Mouse (Mus musculus) hindbrain, embryonic 16.5 days (tissue): ENCODE measurements around the gene Lrrc46. TPM values are rescaled to one million over a fixed set of nuclear protein-coding genes. Genes with fewer than 3 reads are reported as not detected.

Experiments used
- ATAC-seq: fragments of 200-750 bp; cut with Nextera tagmentation; 2 replicates; pipeline ENCODE4 v1.8.0; 2017; ENCODE audit warnings: moderate TSS enrichment, moderate library complexity
- H3K27ac ChIP-seq: fragments of 300-500 bp; sonication (generic); 2 replicates; pipeline ENCODE4 v1.5.1; 2014; ENCODE audit warnings: low read depth, mild to moderate bottlenecking, control low read depth, low read length, moderate library complexity
- H3K27me3 ChIP-seq: fragments of 300-500 bp; sonication (generic); replicated peaks from 2 replicates; pipeline ENCODE4 v1.6.1; 2014; ENCODE audit warnings: low read length; ENCODE audit not compliant: control insufficient read depth, insufficient read depth
- H3K36me3 ChIP-seq: fragments of 300-500 bp; sonication (generic); 2 replicates; pipeline ENCODE4 v1.6.1; 2014; ENCODE audit warnings: mild to moderate bottlenecking, low read length, moderate library complexity, mixed read lengths; ENCODE audit not compliant: control insufficient read depth, insufficient read depth
- H3K4me1 ChIP-seq: fragments of 300-500 bp; sonication (generic); 2 replicates; pipeline ENCODE4 v1.6.1; 2014; ENCODE audit warnings: low read depth, low read length; ENCODE audit not compliant: control insufficient read depth, insufficient read depth
- H3K4me2 ChIP-seq: fragments of 300-500 bp; sonication (generic); 2 replicates; pipeline ENCODE4 v1.6.1; 2014; ENCODE audit warnings: mild to moderate bottlenecking, low read length, control low read depth, moderate library complexity
- H3K4me3 ChIP-seq: fragments of 300-500 bp; sonication (generic); 2 replicates; pipeline ENCODE4 v1.5.1; 2014; ENCODE audit warnings: mild to moderate bottlenecking, low read length, control low read depth, moderate library complexity
- H3K9ac ChIP-seq: fragments of 300-500 bp; sonication (generic); 2 replicates; pipeline ENCODE4 v1.6.1; 2014; ENCODE audit warnings: low read depth, mild to moderate bottlenecking, control low read depth, low read length, moderate library complexity
- H3K9me3 ChIP-seq: fragments of 300-500 bp; sonication (generic); 2 replicates; pipeline ENCODE4 v1.6.1; 2014; ENCODE audit warnings: mild to moderate bottlenecking, low read length, moderate library complexity; ENCODE audit not compliant: control insufficient read depth
- WGBS: fragments of 180-500 bp; shearing (Covaris S2); extraction: QIAGEN DNeasy Blood & Tissue Kit; methylation state at CpG from one replicate; pipeline ENCODE4 v1.1.7; 2014; 5-methylcytosine and 5-hydroxymethylcytosine counted together
- polyA plus RNA-seq: library from polyadenylated mRNA; unstranded; fragments of >200 nt; fragmentation: Nextera tagmentation; extraction: Ambion mirVana; gene quantifications from 2 replicates; pipeline ENCODE4 v1.2.1, GENCODE M21; 2015

Gene Lrrc46
- polyA plus RNA-seq, 1 experiment from 2014 or later, result 3.4 TPM

DNA sequence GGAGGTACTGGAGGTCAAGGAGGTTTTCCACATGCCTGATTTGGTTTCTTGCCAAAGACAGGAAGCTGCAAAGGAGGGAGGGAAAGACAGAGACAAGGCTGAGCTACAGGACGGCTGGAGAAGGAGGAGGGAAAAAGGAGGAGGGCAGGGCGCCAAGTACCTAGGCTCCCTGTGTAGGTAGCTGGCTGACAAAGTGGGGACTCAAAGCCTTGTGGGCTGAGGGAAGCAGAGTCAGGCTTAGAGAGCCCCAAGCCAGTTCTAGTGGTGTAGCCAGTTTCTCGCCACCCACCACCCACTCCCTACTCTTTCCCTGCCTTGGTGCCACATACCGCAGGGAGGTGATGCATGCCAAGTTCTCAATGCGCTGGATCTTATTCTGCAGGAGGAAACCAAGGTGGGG lies 5.1 kb downstream of the Lrrc46 start:
- no peaks in the 10 kb centered on the region for H3K9me3 ChIP-seq
- 80% methylated on average over 5 of the region's 5 CpGs for WGBS
- no peak overlapping the region for H3K4me3 ChIP-seq
- H3K27ac ChIP-seq, result no peak overlapping the region
- no peaks in the 10 kb centered on the region for H3K27me3 ChIP-seq
- H3K4me2 ChIP-seq, result no peak overlapping the region
- ATAC-seq, result no peak
- no peaks in the 10 kb centered on the region for H3K36me3 ChIP-seq
- no peak overlapping the region; the same call in 1 of the 2 replicates for H3K9ac ChIP-seq
- H3K4me1 ChIP-seq, result peaks cover 2% of the 10 kb centered on the region; the same call in 1 of the 2 replicates

DNA sequence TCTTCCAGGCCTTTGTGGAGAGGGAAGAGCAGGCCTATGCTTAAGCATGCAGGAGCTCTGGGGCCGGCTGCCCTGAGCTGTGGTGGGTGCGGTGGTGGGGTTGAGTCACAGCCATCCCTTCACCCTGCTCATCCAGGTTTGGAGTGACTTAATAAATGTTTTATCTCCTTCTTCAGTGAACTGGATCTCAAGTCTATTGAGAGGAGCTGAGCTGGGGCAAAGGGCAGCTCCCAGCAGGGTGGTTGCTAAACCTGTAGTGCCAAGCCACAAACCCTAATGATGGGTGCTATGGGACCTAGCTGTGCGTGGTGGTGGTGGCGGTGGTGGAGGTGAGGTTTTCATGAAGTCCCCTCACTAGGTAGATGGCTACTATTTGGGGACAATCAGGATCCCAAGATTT lies 7.4 kb downstream of the Lrrc46 start:
- Histone ChIP-seq H3K36me3 (no peaks in the 10 kb centered on the region), H3K9ac (no peak overlapping the region), H3K4me1 (peaks cover 4% of the 10 kb centered on the region; the same call in 1 of the 2 replicates), H3K27me3 (no peaks in the 10 kb centered on the region), H3K27ac (no peak overlapping the region), H3K4me3 (no peak overlapping the region), H3K4me2 (no peak overlapping the region), H3K9me3 (no peaks in the 10 kb centered on the region)
- 86% methylated on average over 4 of the region's 4 CpGs for WGBS
- no peak for ATAC-seq

DNA sequence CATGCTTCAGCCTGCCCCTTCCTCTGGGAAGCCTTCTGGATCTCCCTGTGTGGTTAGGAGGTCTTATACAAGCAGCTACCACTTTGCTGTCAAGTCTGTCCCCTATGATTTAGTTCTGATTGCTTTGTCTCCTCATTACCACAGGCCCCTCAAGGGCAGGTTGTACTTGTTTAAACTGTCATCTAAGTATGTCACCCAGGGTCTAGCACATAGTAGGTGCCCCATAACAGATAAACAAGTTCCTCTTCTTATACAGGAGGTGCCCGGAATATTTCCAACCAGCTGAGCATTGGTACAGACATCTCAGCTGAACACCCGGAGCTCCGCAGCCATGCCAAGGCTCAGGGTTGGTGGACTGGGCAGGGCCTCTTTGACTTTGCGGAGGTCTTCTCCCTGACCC lies 8.7 kb downstream of the Lrrc46 start:
- H3K9ac ChIP-seq, result no peak overlapping the region
- no peak overlapping the region for H3K4me3 ChIP-seq
- WGBS, result 92% methylated on average over 4 of the region's 4 CpGs
- no peaks in the 10 kb centered on the region for H3K27me3 ChIP-seq
- H3K27ac ChIP-seq, result no peak overlapping the region
- ATAC-seq, result no peak
- H3K4me1 ChIP-seq, result peaks cover 4% of the 10 kb centered on the region; the same call in 1 of the 2 replicates
- no peaks in the 10 kb centered on the region for H3K9me3 ChIP-seq
- H3K36me3 ChIP-seq, result no peaks in the 10 kb centered on the region
- no peak overlapping the region for H3K4me2 ChIP-seq

DNA sequence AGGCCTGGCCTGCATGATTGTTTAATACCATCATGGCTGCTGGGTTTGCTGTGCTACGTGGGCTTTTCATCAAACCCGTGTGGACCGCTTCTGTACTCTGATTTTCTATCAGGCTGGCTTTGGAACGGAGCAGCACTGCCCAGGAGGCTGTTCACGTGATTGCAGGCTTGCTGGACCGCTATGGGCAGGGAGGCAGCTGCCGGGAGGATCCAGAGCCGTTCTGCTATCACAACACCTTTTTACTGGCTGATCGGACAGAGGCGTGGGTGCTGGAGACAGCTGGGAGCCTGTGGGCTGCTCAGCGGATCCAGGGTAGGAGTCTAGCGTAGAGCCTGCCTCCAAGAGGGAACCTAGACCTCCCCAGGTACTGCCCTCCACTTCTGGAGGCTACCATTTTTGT lies 9.2 kb downstream of the Lrrc46 start:
- ATAC-seq, result no peak
- Histone ChIP-seq H3K4me2 (no peak overlapping the region), H3K9me3 (no peaks in the 10 kb centered on the region), H3K4me3 (no peak overlapping the region), H3K9ac (no peak overlapping the region), H3K36me3 (no peaks in the 10 kb centered on the region), H3K4me1 (peaks cover 4% of the 10 kb centered on the region; the same call in 1 of the 2 replicates), H3K27me3 (no peaks in the 10 kb centered on the region), H3K27ac (no peak overlapping the region)
- 81% methylated on average over 12 of the region's 12 CpGs for WGBS

DNA sequence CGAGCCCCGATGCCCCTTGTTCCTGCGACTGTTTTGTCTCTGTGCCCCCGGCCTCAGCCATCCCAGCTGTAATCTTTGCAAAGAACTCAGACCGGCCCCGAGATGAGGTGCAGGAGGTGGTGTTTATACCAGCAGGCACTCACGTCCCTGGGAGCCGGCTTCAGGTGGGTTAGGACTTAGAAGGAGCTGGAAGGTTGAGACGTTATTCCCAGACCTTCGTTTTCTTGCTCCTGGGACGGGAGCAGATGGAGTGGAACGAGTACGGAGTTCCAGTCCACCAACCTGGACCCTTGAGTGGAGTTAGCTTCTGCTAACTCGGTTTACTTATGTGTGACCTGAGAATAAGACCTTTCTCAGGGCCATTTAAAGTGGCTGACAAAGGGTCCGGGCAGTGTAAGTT lies 10.8 kb downstream of the Lrrc46 start:
- Histone ChIP-seq H3K9ac (peak overlapping the region; percentile 80), H3K27ac (no peak overlapping the region; the same call in 1 of the 2 replicates), H3K4me2 (peak overlapping the region; percentile 68), H3K27me3 (peaks cover under 1% of the 10 kb centered on the region; the same call in 1 of the 2 replicates), H3K36me3 (no peaks in the 10 kb centered on the region), H3K4me1 (peaks cover 9% of the 10 kb centered on the region; the same call in 1 of the 2 replicates), H3K4me3 (peak overlapping the region; percentile 60), H3K9me3 (no peaks in the 10 kb centered on the region)
- 22% methylated on average over 15 of the region's 15 CpGs for WGBS
- 0 out of 2 replicates have a peak, but pooled peaks have one; percentile 6 for ATAC-seq

DNA sequence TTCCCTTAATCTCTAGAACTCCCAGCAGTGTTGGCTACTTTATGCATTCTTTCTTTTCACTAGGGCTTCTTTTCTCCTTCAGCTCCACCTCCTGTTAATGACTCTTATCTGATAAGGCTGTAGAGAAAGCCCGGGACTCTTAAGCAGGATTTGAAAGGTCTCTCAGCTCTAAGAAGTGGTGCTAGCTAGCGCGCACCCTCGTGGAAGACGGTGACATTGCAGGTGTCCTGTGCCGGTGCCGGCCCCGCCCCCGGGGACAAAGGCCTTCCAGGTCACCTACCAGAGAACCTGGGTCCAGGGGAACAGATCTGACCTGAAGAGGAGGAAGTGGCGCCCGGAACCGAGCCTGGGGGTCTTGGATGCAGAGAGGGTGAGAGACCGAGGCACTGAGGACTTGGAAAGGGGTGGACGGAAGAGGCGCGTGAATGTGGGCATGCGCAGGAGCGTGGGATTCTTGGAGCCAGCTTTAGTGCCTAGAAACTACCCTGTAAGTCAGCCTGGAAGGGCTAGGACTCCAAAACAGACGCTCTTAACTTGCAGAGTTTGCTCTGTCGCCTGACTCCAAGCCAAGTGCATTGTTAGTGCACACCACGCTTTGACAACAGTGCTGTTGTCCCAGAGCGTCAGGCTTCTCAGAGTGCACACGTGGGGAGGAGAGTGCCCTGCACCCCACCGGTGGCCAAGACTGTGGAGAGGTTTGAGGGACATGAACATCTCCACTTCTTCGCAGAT lies 11.4 kb downstream of the Lrrc46 start, which contains the start of gene Scrn2:
TSS of gene Scrn2 (plus strand) at position 253 of the 732 bp plus-strand sequence.
- Histone ChIP-seq H3K4me3 (peak within 1 kb of the TSS; percentile 60), H3K4me1 (peaks cover 11% of the 10 kb centered on the region; the same call in 1 of the 2 replicates), H3K9ac (peak within 1 kb of the TSS; percentile 80), H3K4me2 (peak within 1 kb of the TSS; percentile 68), H3K27me3 (peaks cover 7% of the 10 kb centered on the region), H3K36me3 (no peaks in the 10 kb centered on the region), H3K9me3 (no peaks in the 10 kb centered on the region), H3K27ac (peak within 1 kb of the TSS; percentile 78)
- ATAC-seq, result peak; percentile 89
- 1% methylated on average over 25 of the region's 25 CpGs for WGBS

DNA sequence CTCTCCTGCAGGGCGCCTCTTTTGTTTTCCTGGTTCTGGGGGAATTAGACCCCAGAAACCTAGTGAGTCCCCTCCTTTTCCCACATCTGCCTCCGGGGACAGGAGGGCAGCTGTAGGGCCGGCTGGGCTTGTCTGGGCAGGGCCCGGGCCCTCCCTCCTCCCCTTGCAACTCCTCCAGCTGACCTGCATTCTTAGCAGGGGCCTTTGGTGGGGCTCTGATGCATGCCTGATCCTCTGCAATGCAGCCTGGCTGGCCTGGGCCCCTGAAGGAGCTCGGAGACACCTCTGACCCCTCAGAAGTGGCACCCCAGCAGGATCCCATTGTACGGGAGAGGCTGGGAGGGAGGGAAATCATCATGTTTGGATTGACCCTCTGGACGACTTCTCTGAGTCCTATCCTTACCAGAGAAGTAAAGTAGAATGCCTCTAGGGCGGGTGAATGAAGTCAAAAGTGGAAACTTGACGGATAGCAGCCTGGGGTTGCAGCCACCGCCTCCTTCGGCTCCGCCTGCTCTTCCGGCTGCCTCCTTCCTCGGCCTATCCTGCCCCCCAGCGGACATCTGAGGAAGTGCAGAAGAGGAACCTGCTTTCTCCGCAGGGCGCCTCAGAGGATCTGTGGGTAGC lies 15.4 kb downstream of the Lrrc46 start:
- Histone ChIP-seq H3K9me3 (no peaks in the 10 kb centered on the region), H3K27me3 (peaks cover 44% of the 10 kb centered on the region), H3K4me2 (peak overlapping the region; percentile 59), H3K4me3 (peak overlapping the region; percentile 32), H3K27ac (no peak overlapping the region), H3K4me1 (peaks cover 23% of the 10 kb centered on the region; the same call in 1 of the 2 replicates), H3K9ac (peak overlapping the region; percentile 60), H3K36me3 (no peaks in the 10 kb centered on the region)
- ATAC-seq, result peak; percentile 32; the same call in 1 of the 2 replicates
- WGBS, result 3% methylated on average over 17 of the region's 17 CpGs

DNA sequence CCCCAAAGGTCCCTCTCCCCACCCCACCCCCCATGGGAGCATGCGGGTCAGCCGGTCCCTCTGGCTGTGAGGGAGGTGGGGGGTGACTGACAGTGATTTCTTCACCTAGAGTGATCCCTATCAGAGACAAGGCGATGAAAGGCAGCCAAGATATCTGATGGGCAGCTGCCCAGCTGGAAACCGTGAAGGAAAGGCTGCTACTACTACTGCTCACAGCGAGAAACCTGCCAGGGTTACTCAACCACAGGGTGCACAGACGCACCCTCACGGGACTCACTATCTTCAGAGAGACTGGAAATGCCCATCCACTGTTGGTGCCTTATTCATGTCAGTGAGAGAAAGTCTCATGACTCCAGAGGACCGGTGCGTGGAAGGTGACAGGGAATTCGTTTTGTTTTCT lies 16.2 kb downstream of the Lrrc46 start:
- H3K9ac ChIP-seq, result no peak overlapping the region
- H3K36me3 ChIP-seq, result no peaks in the 10 kb centered on the region
- H3K4me1 ChIP-seq, result peaks cover 19% of the 10 kb centered on the region; the same call in 1 of the 2 replicates
- H3K4me3 ChIP-seq, result no peak overlapping the region
- H3K27me3 ChIP-seq, result peaks cover 52% of the 10 kb centered on the region
- no peak overlapping the region for H3K27ac ChIP-seq
- no peak overlapping the region for H3K4me2 ChIP-seq
- 21% methylated on average over 10 of the region's 10 CpGs for WGBS
- H3K9me3 ChIP-seq, result no peaks in the 10 kb centered on the region
- ATAC-seq, result no peak

DNA sequence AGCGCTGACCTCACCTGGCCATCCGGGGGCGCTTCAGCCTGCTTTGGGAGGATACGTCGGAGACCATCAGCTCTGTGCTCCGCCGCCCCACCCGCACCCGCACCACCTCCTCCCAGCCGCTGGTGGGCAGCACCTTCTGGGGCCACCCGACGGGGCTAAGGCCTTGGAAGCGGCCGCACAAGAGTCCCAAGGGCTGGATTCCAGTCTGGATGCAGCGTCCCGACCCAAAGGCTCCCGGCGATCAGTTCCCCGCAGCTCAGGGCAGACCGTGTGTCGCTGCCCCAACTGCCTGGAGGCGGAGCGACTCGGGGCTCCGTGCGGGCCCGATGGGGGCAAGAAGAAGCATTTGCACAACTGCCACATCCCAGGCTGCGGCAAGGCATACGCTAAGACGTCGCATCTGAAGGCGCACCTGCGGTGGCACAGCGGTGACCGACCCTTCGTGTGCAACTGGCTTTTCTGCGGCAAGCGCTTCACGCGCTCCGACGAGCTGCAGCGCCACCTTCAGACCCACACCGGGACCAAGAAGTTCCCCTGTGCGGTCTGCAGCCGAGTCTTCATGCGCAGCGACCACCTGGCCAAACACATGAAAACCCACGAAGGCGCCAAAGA lies 19.2 kb downstream of the Lrrc46 start:
- under 1% methylated on average over 49 of the region's 50 CpGs for WGBS
- Histone ChIP-seq H3K36me3 (no peaks in the 10 kb centered on the region), H3K27me3 (peaks cover 70% of the 10 kb centered on the region), H3K4me1 (peaks cover 26% of the 10 kb centered on the region), H3K9me3 (no peaks in the 10 kb centered on the region), H3K27ac (no peak overlapping the region), H3K4me2 (peak overlapping the region; percentile 72), H3K4me3 (peak overlapping the region; percentile 56), H3K9ac (peak overlapping the region; percentile 68)
- peak; percentile 44 for ATAC-seq
